Mouse (Mus musculus): ENCODE data around the gene Ptpn11.

Gene Ptpn11

GRCm38 (mm10) chr5:121197337-121197736, 6.1 kb upstream of the Ptpn11 start:
- no peaks in the 10 kb centered on the region for H3K4me1 ChIP-seq (replicated peaks; ENCODE audit: low read depth, low read length)
- no peak overlapping the region for H3K4me3 ChIP-seq (replicated peaks; ENCODE audit: low read length)
- peaks cover 33% of the 10 kb centered on the region for H3K27me3 ChIP-seq (ENCODE audit: insufficient read depth, low read length)
- H3K36me3 ChIP-seq (ENCODE audit: insufficient read depth, low read length), result no peaks in the 10 kb centered on the region
- H3K9me3 ChIP-seq (ENCODE audit: low read length), result no peaks in the 10 kb centered on the region
- TF ChIP-seq NANOG (IDR thresholded peaks at IDR 0.05; ENCODE audit: borderline replicate concordance, low read length) (no peak), CTCF (conservative IDR thresholded peaks at IDR 0.05; ENCODE audit: low read length) (no peak), POU5F1 (IDR thresholded peaks at IDR 0.05; ENCODE audit: borderline replicate concordance, low read length) (no peak)

- Histone ChIP-seq H3K36me3 (ENCODE audit: insufficient read depth, low read length) (no peaks in the 10 kb centered on the region), H3K4me3 (replicated peaks; ENCODE audit: low read length) (no peak overlapping the region), H3K27me3 (ENCODE audit: insufficient read depth, low read length) (peaks cover 33% of the 10 kb centered on the region), H3K9me3 (ENCODE audit: low read length) (no peaks in the 10 kb centered on the region), H3K4me1 (replicated peaks; ENCODE audit: low read depth, low read length) (peaks cover 3% of the 10 kb centered on the region)
- TF ChIP-seq NANOG (IDR thresholded peaks at IDR 0.05; ENCODE audit: borderline replicate concordance, low read length), result no peak
- no peak for TF ChIP-seq CTCF (conservative IDR thresholded peaks at IDR 0.05; ENCODE audit: low read length)
- no peak for TF ChIP-seq POU5F1 (IDR thresholded peaks at IDR 0.05; ENCODE audit: borderline replicate concordance, low read length)
These were observed 5.6 kb upstream of the Ptpn11 start for GRCm38 (mm10) chr5:121196764-121197163.

GRCm38 (mm10) chr5:121194173-121194572, 3.0 kb upstream of the Ptpn11 start:
- H3K27me3 ChIP-seq (ENCODE audit: insufficient read depth, low read length), result peaks cover 30% of the 10 kb centered on the region
- no peak for TF ChIP-seq POU5F1 (IDR thresholded peaks at IDR 0.05; ENCODE audit: borderline replicate concordance, low read length)
- no peak for TF ChIP-seq NANOG (IDR thresholded peaks at IDR 0.05; ENCODE audit: borderline replicate concordance, low read length)
- no peak for TF ChIP-seq CTCF (conservative IDR thresholded peaks at IDR 0.05; ENCODE audit: low read length)

GRCm38 (mm10) chr5:121191584-121191906, 348 bp upstream of the Ptpn11 start:
- H3K36me3 ChIP-seq (ENCODE audit: insufficient read depth, low read length), result no peaks in the 10 kb centered on the region; the same call in 1 of the 2 replicates
- peak overlapping the region; percentile 96 for H3K4me3 ChIP-seq (replicated peaks; ENCODE audit: low read length)
- H3K4me1 ChIP-seq (replicated peaks; ENCODE audit: low read depth, low read length), result peaks cover 40% of the 10 kb centered on the region
- TF ChIP-seq CTCF (conservative IDR thresholded peaks at IDR 0.05; ENCODE audit: low read length) (no peak), POU5F1 (IDR thresholded peaks at IDR 0.05; ENCODE audit: borderline replicate concordance, low read length) (no peak), NANOG (IDR thresholded peaks at IDR 0.05; ENCODE audit: borderline replicate concordance, low read length) (no peak)
- no peaks in the 10 kb centered on the region for H3K9me3 ChIP-seq (ENCODE audit: low read length)
- peaks cover 8% of the 10 kb centered on the region for H3K27me3 ChIP-seq (ENCODE audit: insufficient read depth, low read length)

More at GRCm38 (mm10) chr5:121194173-121194572, 3.0 kb upstream of the Ptpn11 start:
- no peaks in the 10 kb centered on the region for H3K36me3 ChIP-seq (ENCODE audit: insufficient read depth, low read length)
- peaks cover 15% of the 10 kb centered on the region for H3K4me1 ChIP-seq (replicated peaks; ENCODE audit: low read depth, low read length)
- H3K4me3 ChIP-seq (replicated peaks; ENCODE audit: low read length), result no peak overlapping the region
- H3K9me3 ChIP-seq (ENCODE audit: low read length), result no peaks in the 10 kb centered on the region

GRCm38 (mm10) chr5:121190210-121190835, 874 bp downstream of the Ptpn11 start:
- Histone ChIP-seq H3K27me3 (ENCODE audit: insufficient read depth, low read length) (peaks cover 3% of the 10 kb centered on the region; the same call in 1 of the 2 replicates), H3K36me3 (ENCODE audit: insufficient read depth, low read length) (no peaks in the 10 kb centered on the region; the same call in 1 of the 2 replicates), H3K4me1 (replicated peaks; ENCODE audit: low read depth, low read length) (peaks cover 52% of the 10 kb centered on the region), H3K9me3 (ENCODE audit: low read length) (no peaks in the 10 kb centered on the region), H3K4me3 (replicated peaks; ENCODE audit: low read length) (peak overlapping the region; percentile 96)
- TF ChIP-seq NANOG (IDR thresholded peaks at IDR 0.05; ENCODE audit: borderline replicate concordance, low read length) (no peak), POU5F1 (IDR thresholded peaks at IDR 0.05; ENCODE audit: borderline replicate concordance, low read length) (no peak), CTCF (conservative IDR thresholded peaks at IDR 0.05; ENCODE audit: low read length) (no peak)

GRCm38 (mm10) chr5:121189182-121189581, 2.0 kb downstream of the Ptpn11 start:
- Histone ChIP-seq H3K36me3 (ENCODE audit: insufficient read depth, low read length) (no peaks in the 10 kb centered on the region; the same call in 1 of the 2 replicates), H3K4me1 (replicated peaks; ENCODE audit: low read depth, low read length) (peaks cover 63% of the 10 kb centered on the region), H3K4me3 (replicated peaks; ENCODE audit: low read length) (no peak overlapping the region), H3K27me3 (ENCODE audit: insufficient read depth, low read length) (no peaks in the 10 kb centered on the region), H3K9me3 (ENCODE audit: low read length) (no peaks in the 10 kb centered on the region)
- TF ChIP-seq CTCF (conservative IDR thresholded peaks at IDR 0.05; ENCODE audit: low read length) (no peak), POU5F1 (IDR thresholded peaks at IDR 0.05; ENCODE audit: borderline replicate concordance, low read length) (no peak), NANOG (IDR thresholded peaks at IDR 0.05; ENCODE audit: borderline replicate concordance, low read length) (no peak)

GRCm38 (mm10) chr5:121188265-121188664, 2.9 kb downstream of the Ptpn11 start:
- H3K4me1 ChIP-seq (replicated peaks; ENCODE audit: low read depth, low read length), result peaks cover 72% of the 10 kb centered on the region
- no peaks in the 10 kb centered on the region; the same call in 1 of the 2 replicates for H3K36me3 ChIP-seq (ENCODE audit: insufficient read depth, low read length)
- H3K27me3 ChIP-seq (ENCODE audit: insufficient read depth, low read length), result no peaks in the 10 kb centered on the region
- no peaks in the 10 kb centered on the region for H3K9me3 ChIP-seq (ENCODE audit: low read length)
- no peak overlapping the region for H3K4me3 ChIP-seq (replicated peaks; ENCODE audit: low read length)
- TF ChIP-seq NANOG (IDR thresholded peaks at IDR 0.05; ENCODE audit: borderline replicate concordance, low read length) (no peak), CTCF (conservative IDR thresholded peaks at IDR 0.05; ENCODE audit: low read length) (no peak), POU5F1 (IDR thresholded peaks at IDR 0.05; ENCODE audit: borderline replicate concordance, low read length) (no peak)

- Histone ChIP-seq H3K4me1 (replicated peaks; ENCODE audit: low read depth, low read length) (peaks cover 78% of the 10 kb centered on the region), H3K9me3 (ENCODE audit: low read length) (no peaks in the 10 kb centered on the region), H3K27me3 (ENCODE audit: insufficient read depth, low read length) (no peaks in the 10 kb centered on the region), H3K36me3 (ENCODE audit: insufficient read depth, low read length) (no peaks in the 10 kb centered on the region; the same call in 1 of the 2 replicates), H3K4me3 (replicated peaks; ENCODE audit: low read length) (no peak overlapping the region)
- no peak for TF ChIP-seq NANOG (IDR thresholded peaks at IDR 0.05; ENCODE audit: borderline replicate concordance, low read length)
- no peak for TF ChIP-seq POU5F1 (IDR thresholded peaks at IDR 0.05; ENCODE audit: borderline replicate concordance, low read length)
These were observed 3.6 kb downstream of the Ptpn11 start for GRCm38 (mm10) chr5:121187580-121188001.

Measured in E14TG2a.4 (cell line).